ENCODE assay signal across 29 mouse cellular contexts in genomic region chr2:60393786-60394185, GRCm38 (mm10).
"Had no signal": no experiment of that assay in that cellular context is flagged by ENCODE, and none has a peak within 500 bp of the region (broad histone marks: within the 10 kb centered on the region; RNA-seq: fewer than 3 reads in every experiment).

No protein-coding gene starts in this region.

- H3K27me3 ChIP-seq: heart, embryonic 12.5 days; heart, embryonic 13.5 days; heart, embryonic 15.5 days; hindbrain, embryonic 12.5 days; hindbrain, embryonic 15.5 days; intestine, embryonic 15.5 days; kidney, embryonic 15.5 days had no signal

- H3K36me3 ChIP-seq: heart, embryonic 12.5 days; heart, embryonic 13.5 days; heart, embryonic 15.5 days; hindbrain, embryonic 10.5 days; hindbrain, embryonic 12.5 days; hindbrain, embryonic 13.5 days; hindbrain, embryonic 15.5 days; intestine, embryonic 15.5 days; kidney, embryonic 15.5 days had no signal

- H3K4me3 ChIP-seq: heart, embryonic 12.5 days; heart, embryonic 13.5 days; heart, embryonic 15.5 days; hindbrain, embryonic 10.5 days; hindbrain, embryonic 12.5 days; hindbrain, embryonic 13.5 days; hindbrain, embryonic 15.5 days; intestine, embryonic 15.5 days; kidney, embryonic 15.5 days; layer of hippocampus, adult 2 months; left cerebral cortex, adult 2 months had no signal

- H3K9me3 ChIP-seq: heart, embryonic 12.5 days; heart, embryonic 13.5 days; heart, embryonic 15.5 days; hindbrain, embryonic 10.5 days; hindbrain, embryonic 12.5 days; hindbrain, embryonic 13.5 days; hindbrain, embryonic 15.5 days; intestine, embryonic 15.5 days had no signal

- H3K27ac ChIP-seq: heart, embryonic 13.5 days; heart, embryonic 15.5 days; hindbrain, embryonic 10.5 days; hindbrain, embryonic 12.5 days; hindbrain, embryonic 13.5 days; hindbrain, embryonic 14.5 days; hindbrain, embryonic 15.5 days; hindbrain, postnatal 0 days; intestine, embryonic 15.5 days; kidney, embryonic 15.5 days; kidney, postnatal 0 days; layer of hippocampus, adult 2 months; left cerebral cortex, adult 2 months had no signal

- DNase-seq: heart, postnatal 10 days; heart, postnatal 36 days; heart, postnatal 4 days; kidney, adult 11 months; kidney, adult 18-20 months; kidney, adult 2 months; kidney, adult 8-10 months; kidney, adult 9 months; kidney, postnatal 10 days; kidney, postnatal 14 days; kidney, postnatal 25 days; kidney, postnatal 36 days; kidney, postnatal 4 days; layer of hippocampus, adult 9-11 months; layer of hippocampus, postnatal 36 days had no signal

- H3K4me1 ChIP-seq: heart, embryonic 15.5 days; hindbrain, embryonic 10.5 days; hindbrain, embryonic 12.5 days; hindbrain, embryonic 13.5 days; hindbrain, embryonic 15.5 days; intestine, embryonic 15.5 days; kidney, embryonic 15.5 days had no signal
